Mouse (Mus musculus) thymus, adult 2 months (tissue): ENCODE measurements around the gene Rnf181. TPM values are rescaled to one million over a fixed set of nuclear protein-coding genes. Genes with fewer than 3 reads are reported as not detected.
A peak's percentile ranks its signal among the peaks of the same experiment; 100 is the strongest.

Experiments
- DNase-seq: peaks from one replicate; pipeline ENCODE4 v3.0.0; 2021
- H3K27ac ChIP-seq: fragments of 200-500 bp; 2 replicates; pipeline ENCODE4 v1.5.1; 2012; ENCODE audit warnings: low read length, control low read depth; ENCODE audit not compliant: control insufficient read depth, insufficient read depth
- H3K27me3 ChIP-seq: fragments of 200-500 bp; 2 replicates; pipeline ENCODE4 v1.6.1; 2012; ENCODE audit warnings: mild to moderate bottlenecking, low read length, moderate library complexity, mixed read lengths; ENCODE audit not compliant: control insufficient read depth, insufficient read depth
- H3K36me3 ChIP-seq: fragments of 200-500 bp; 2 replicates; pipeline ENCODE4 v1.6.1; 2012; ENCODE audit warnings: mild to moderate bottlenecking, low read length, moderate library complexity; ENCODE audit not compliant: control insufficient read depth, insufficient read depth
- H3K4me1 ChIP-seq: fragments of 200-500 bp; replicated peaks from 2 replicates; pipeline ENCODE4 v1.6.1; 2012; ENCODE audit warnings: low read length; ENCODE audit not compliant: control insufficient read depth, insufficient read depth
- H3K4me3 ChIP-seq: fragments of 200-500 bp; 2 replicates; pipeline ENCODE4 v1.5.1; 2012; ENCODE audit warnings: mild to moderate bottlenecking, low read length, control low read depth, moderate library complexity; ENCODE audit not compliant: control insufficient read depth, insufficient read depth
- CTCF ChIP-seq: fragments of 200-500 bp; IDR thresholded peaks from 2 replicates; pipeline ENCODE4 v1.5.1; 2012; ENCODE audit warnings: mild to moderate bottlenecking, control low read depth, low read length, moderate library complexity, borderline replicate concordance; ENCODE audit not compliant: control insufficient read depth, poor library complexity, insufficient read depth; ENCODE audit errors: extremely low read depth
- POLR2A ChIP-seq: fragments of 200-500 bp; IDR thresholded peaks from 2 replicates; pipeline ENCODE4 v1.6.1; 2012; ENCODE audit warnings: mild to moderate bottlenecking, low read length, control low read depth, moderate library complexity; ENCODE audit not compliant: control insufficient read depth, poor library complexity, insufficient read depth; ENCODE audit errors: extremely low read depth
- WGBS: fragments of 180-500 bp; shearing (Covaris S2); methylation state at CpG from one replicate; pipeline ENCODE4 v1.1.7; 2018; 5-methylcytosine and 5-hydroxymethylcytosine counted together
- polyA plus RNA-seq: library from polyadenylated mRNA; depleted of rRNA; stranded (reverse); fragments of >200 nt; gene quantifications from 2 replicates; pipeline ENCODE4 v1.2.3, GENCODE M21; 2012

Gene Rnf181
- polyA plus RNA-seq, 1 experiment = 98.9 TPM

- Histone ChIP-seq H3K4me3 (peak overlapping the region; percentile 63), H3K4me1 (peaks cover 28% of the 10 kb centered on the region), H3K36me3 (no peaks in the 10 kb centered on the region), H3K27ac (no peak overlapping the region), H3K27me3 (no peaks in the 10 kb centered on the region)
- DNase-seq = no peak
- TF ChIP-seq CTCF = no peak
- no peak for TF ChIP-seq POLR2A
- 30% methylated on average over 7 of the region's 7 CpGs for WGBS
These were observed 12.8 kb upstream of the Rnf181 start for GRCm38 (mm10) chr6:72379377-72380130.

- DNase-seq = no peak
- peaks cover 33% of the 10 kb centered on the region for H3K4me1 ChIP-seq
- no peak overlapping the region for H3K27ac ChIP-seq
- WGBS = 91% methylated on average over 8 of the region's 8 CpGs
- H3K36me3 ChIP-seq = no peaks in the 10 kb centered on the region
- TF ChIP-seq POLR2A = no peak
- no peak for TF ChIP-seq CTCF
- no peak overlapping the region for H3K4me3 ChIP-seq
- no peaks in the 10 kb centered on the region for H3K27me3 ChIP-seq
These were observed 11.9 kb upstream of the Rnf181 start for GRCm38 (mm10) chr6:72378510-72379234.

GRCm38 (mm10) chr6:72374820-72375563, 8.2 kb upstream of the Rnf181 start:
- Histone ChIP-seq H3K27ac (peak overlapping the region; percentile 7; the same call in 1 of the 2 replicates), H3K4me3 (no peak overlapping the region), H3K36me3 (no peaks in the 10 kb centered on the region), H3K27me3 (no peaks in the 10 kb centered on the region), H3K4me1 (peaks cover 19% of the 10 kb centered on the region)
- DNase-seq = no peak
- WGBS = 19% methylated on average over 15 of the region's 15 CpGs
- no peak for TF ChIP-seq CTCF
- no peak for TF ChIP-seq POLR2A

- Histone ChIP-seq H3K4me1 (peaks cover 13% of the 10 kb centered on the region), H3K4me3 (no peak overlapping the region), H3K27ac (no peak overlapping the region), H3K36me3 (no peaks in the 10 kb centered on the region), H3K27me3 (no peaks in the 10 kb centered on the region)
- WGBS = 69% methylated on average over 7 of the region's 7 CpGs
- no peak for DNase-seq
- TF ChIP-seq CTCF (no peak), POLR2A (no peak)
These were observed 7.5 kb upstream of the Rnf181 start for GRCm38 (mm10) chr6:72374206-72374605.

GRCm38 (mm10) chr6:72373184-72373583, 6.4 kb upstream of the Rnf181 start:
- peaks cover 13% of the 10 kb centered on the region for H3K4me1 ChIP-seq
- no peaks in the 10 kb centered on the region for H3K27me3 ChIP-seq
- DNase-seq = no peak
- H3K27ac ChIP-seq = no peak overlapping the region
- no peak overlapping the region for H3K4me3 ChIP-seq
- TF ChIP-seq CTCF (no peak), POLR2A (no peak)
- WGBS = 97% methylated on average over 4 of the region's 4 CpGs
- H3K36me3 ChIP-seq = no peaks in the 10 kb centered on the region

- Histone ChIP-seq H3K4me3 (no peak overlapping the region), H3K4me1 (peaks cover 13% of the 10 kb centered on the region), H3K36me3 (no peaks in the 10 kb centered on the region), H3K27me3 (no peaks in the 10 kb centered on the region), H3K27ac (no peak overlapping the region)
- 88% methylated on average over 1 of the region's 1 CpGs for WGBS
- no peak for DNase-seq
- TF ChIP-seq POLR2A (no peak), CTCF (no peak)
These were observed 4.8 kb upstream of the Rnf181 start for GRCm38 (mm10) chr6:72371571-72371970.
